In genomic region chr15:5106293-5106692, GRCm38 (mm10) we compare ENCODE assay signal across 10 mouse cellular contexts. TPM values are rescaled to one million over a fixed set of nuclear protein-coding genes. Genes with fewer than 3 reads are reported as not detected.
DNase-seq lines count a peak whose midpoint lies in the region; ATAC-seq lines count a peak whose summit lies in the region.
"Had no signal": no experiment of that assay in that cellular context is flagged by ENCODE, and none has a peak within 500 bp of the region (broad histone marks: within the 10 kb centered on the region; RNA-seq: fewer than 3 reads in every experiment).

No protein-coding gene starts in this region.

- no peak overlapping the region for H3K4me2 ChIP-seq in neural tube, embryonic 14.5 days (ENCODE audit: low read depth, low read length)
- no peak overlapping the region for H3K4me2 ChIP-seq in hindbrain, embryonic 16.5 days (ENCODE audit: low read length)
- H3K4me2 ChIP-seq: embryonic facial prominence, embryonic 15.5 days had no signal

- WGBS in neural tube, embryonic 14.5 days = 70% methylated on average over 2 of the region's 2 CpGs
- WGBS in hindbrain, embryonic 16.5 days = 51% methylated on average over 2 of the region's 2 CpGs

- H3K27me3 ChIP-seq in neural tube, embryonic 14.5 days (ENCODE audit: control insufficient read depth, insufficient read depth, low read length) = no peaks in the 10 kb centered on the region
- no peaks in the 10 kb centered on the region for H3K27me3 ChIP-seq in hindbrain, embryonic 16.5 days (replicated peaks; ENCODE audit: control insufficient read depth, insufficient read depth, low read length)
- H3K27me3 ChIP-seq: embryonic facial prominence, embryonic 15.5 days had no signal

- H3K4me3 ChIP-seq in neural tube, embryonic 14.5 days (ENCODE audit: low read depth, low read length) = no peak overlapping the region
- no peak overlapping the region for H3K4me3 ChIP-seq in hindbrain, embryonic 16.5 days (ENCODE audit: low read length)
- H3K4me3 ChIP-seq: embryonic facial prominence, embryonic 15.5 days had no signal

- no peaks in the 10 kb centered on the region for H3K36me3 ChIP-seq in neural tube, embryonic 14.5 days (ENCODE audit: control insufficient read depth, insufficient read depth, low read length)
- H3K36me3 ChIP-seq in hindbrain, embryonic 16.5 days (ENCODE audit: control insufficient read depth, insufficient read depth, low read length) = no peaks in the 10 kb centered on the region
- H3K36me3 ChIP-seq: embryonic facial prominence, embryonic 15.5 days had no signal

- no peaks in the 10 kb centered on the region for H3K4me1 ChIP-seq in neural tube, embryonic 14.5 days (ENCODE audit: control insufficient read depth, insufficient read depth, low read length)
- H3K4me1 ChIP-seq in hindbrain, embryonic 16.5 days (ENCODE audit: control insufficient read depth, insufficient read depth, low read depth, low read length) = no peaks in the 10 kb centered on the region
- H3K4me1 ChIP-seq: embryonic facial prominence, embryonic 15.5 days had no signal

- H3K27ac ChIP-seq in neural tube, embryonic 14.5 days (ENCODE audit: low read depth, low read length) = no peak overlapping the region
- no peak overlapping the region for H3K27ac ChIP-seq in hindbrain, embryonic 16.5 days (ENCODE audit: low read depth, low read length)
- H3K27ac ChIP-seq: embryonic facial prominence, embryonic 15.5 days had no signal

- no peak overlapping the region for H3K9ac ChIP-seq in neural tube, embryonic 14.5 days (replicated peaks; ENCODE audit: low read depth, low read length)
- H3K9ac ChIP-seq in hindbrain, embryonic 16.5 days (ENCODE audit: low read depth, low read length) = no peak overlapping the region
- H3K9ac ChIP-seq: embryonic facial prominence, embryonic 15.5 days had no signal

- peak; percentile 40 for DNase-seq in heart, adult 8-10 months (ENCODE audit: low spot score)
- DNase-seq in heart, adult 9 months (ENCODE audit: low spot score in 2 of 2) = no peak
- DNase-seq in neural tube, embryonic 10.5 days (ENCODE audit: extremely low spot score, low spot score) = no peak
- DNase-seq in retina, postnatal 1 day = peak; percentile 44
- no peak for DNase-seq in urinary bladder, postnatal 25 days (ENCODE audit: low spot score)
- no peak for DNase-seq in gastrocnemius, adult 18-20 months (ENCODE audit: low spot score)
- DNase-seq: kidney, adult 18-20 months had no signal

- peak; percentile 36; the same call in 1 of the 2 replicates for ATAC-seq in neural tube, embryonic 14.5 days (ENCODE audit: low read depth)
- peak; percentile 64 for ATAC-seq in hindbrain, embryonic 16.5 days

- H3K9me3 ChIP-seq in neural tube, embryonic 14.5 days (ENCODE audit: control insufficient read depth, low read length) = no peaks in the 10 kb centered on the region
- no peaks in the 10 kb centered on the region for H3K9me3 ChIP-seq in hindbrain, embryonic 16.5 days (ENCODE audit: control insufficient read depth, low read length)
- H3K9me3 ChIP-seq: embryonic facial prominence, embryonic 15.5 days had no signal

RNA-seq across cellular contexts. Expression of gene Card6, which starts 2.0 kb away (rescaled TPM):
- 1 to 10 TPM; 8.1 to 9.1 (median 8.7) TPM for total RNA-seq in heart, adult 8-10 months (2022)
- polyA plus RNA-seq in neural tube, embryonic 14.5 days (2014; fragmentation: Nextera tagmentation; extraction: Ambion mirVana) = 0.32 and 0.55 TPM in 2 replicates
- 0.42 and 0.56 TPM in 2 replicates for polyA plus RNA-seq in hindbrain, embryonic 16.5 days (2015; fragmentation: Nextera tagmentation; extraction: Ambion mirVana)
- total RNA-seq in gastrocnemius, adult 18-20 months (2021) = 1 to 10 TPM; 2.4 to 2.7 TPM

RNA-seq across cellular contexts. Expression of gene Rpl37, which starts 10.2 kb away (rescaled TPM):
- 100 to 1,000 TPM; 173 to 245 (median 203) TPM for total RNA-seq in heart, adult 8-10 months (2022)
- 366 and 376 TPM in 2 replicates for polyA plus RNA-seq in neural tube, embryonic 14.5 days (2014; fragmentation: Nextera tagmentation; extraction: Ambion mirVana)
- polyA plus RNA-seq in hindbrain, embryonic 16.5 days (2015; fragmentation: Nextera tagmentation; extraction: Ambion mirVana) = 243 and 252 TPM in 2 replicates
- 100 to 1,000 TPM; 186 to 194 TPM for total RNA-seq in gastrocnemius, adult 18-20 months (2021)

RNA-seq across cellular contexts. Expression of gene Prkaa1, which starts 37.4 kb away (rescaled TPM):
- total RNA-seq in heart, adult 8-10 months (2022) = 10 to 100 TPM; 12.1 to 14.4 (median 13.9) TPM
- 21.1 and 22.5 TPM in 2 replicates for polyA plus RNA-seq in neural tube, embryonic 14.5 days (2014; fragmentation: Nextera tagmentation; extraction: Ambion mirVana)
- 14.4 and 14.9 TPM in 2 replicates for polyA plus RNA-seq in hindbrain, embryonic 16.5 days (2015; fragmentation: Nextera tagmentation; extraction: Ambion mirVana)
- 10 to 100 TPM; 10.2 to 10.8 TPM for total RNA-seq in gastrocnemius, adult 18-20 months (2021)

RNA-seq across cellular contexts. Expression of gene C7, which starts 42.8 kb away (rescaled TPM):
- 1 to 10 TPM in 2 of 4 experiments, under 1 TPM in 2; 0.65 to 5.3 (median 2.5) TPM for total RNA-seq in heart, adult 8-10 months (2022)
- polyA plus RNA-seq in neural tube, embryonic 14.5 days (2014; fragmentation: Nextera tagmentation; extraction: Ambion mirVana) = not detected in 2 replicates
- 0.11 and 0.12 TPM in 2 replicates for polyA plus RNA-seq in hindbrain, embryonic 16.5 days (2015; fragmentation: Nextera tagmentation; extraction: Ambion mirVana)
- total RNA-seq in gastrocnemius, adult 18-20 months (2021) = 1 to 10 TPM; 1.7 to 5.1 TPM
- polyA plus RNA-seq: embryonic facial prominence, embryonic 15.5 days had no signal

Comparison
In these comparisons a context has a peak if more than half of its experiments do, and no peak if none do; other contexts are left out.
1. DNase-seq: peak in heart, adult 8-10 months (single experiment) and retina, postnatal 1 day (single experiment); none in heart, adult 9 months (0 of 2), neural tube, embryonic 10.5 days (single experiment), urinary bladder, postnatal 25 days (single experiment) and gastrocnemius, adult 18-20 months (single experiment).